Mouse (Mus musculus) right cerebral cortex, postnatal 14 days (tissue): Measurements from ENCODE around the gene Unk.

Source experiments
- DNase-seq: peaks from one replicate; pipeline ENCODE4 v3.0.0; 2022

The Unk gene

DNA sequence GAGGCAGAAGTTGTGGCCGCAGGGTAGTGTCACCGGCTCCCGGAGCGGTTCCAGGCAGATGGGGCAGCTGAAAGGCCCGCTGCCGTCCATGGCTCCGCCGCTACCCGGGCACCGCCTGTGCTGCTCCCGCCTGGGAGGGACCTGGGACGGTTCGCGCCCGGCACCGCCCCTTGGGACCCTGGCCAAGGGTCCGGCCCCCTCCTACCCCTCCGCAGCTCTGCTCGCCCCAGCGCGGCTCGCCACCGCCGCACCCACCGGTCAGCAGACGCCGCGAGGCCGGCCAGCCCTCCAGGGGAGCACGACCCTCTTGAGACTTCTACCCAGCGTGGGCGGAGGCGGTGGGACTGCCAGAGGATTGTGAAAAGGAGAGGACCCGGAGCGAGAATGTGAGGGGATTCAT is 80.0 kb downstream of the Unk start:
- no peak for DNase-seq

DNA sequence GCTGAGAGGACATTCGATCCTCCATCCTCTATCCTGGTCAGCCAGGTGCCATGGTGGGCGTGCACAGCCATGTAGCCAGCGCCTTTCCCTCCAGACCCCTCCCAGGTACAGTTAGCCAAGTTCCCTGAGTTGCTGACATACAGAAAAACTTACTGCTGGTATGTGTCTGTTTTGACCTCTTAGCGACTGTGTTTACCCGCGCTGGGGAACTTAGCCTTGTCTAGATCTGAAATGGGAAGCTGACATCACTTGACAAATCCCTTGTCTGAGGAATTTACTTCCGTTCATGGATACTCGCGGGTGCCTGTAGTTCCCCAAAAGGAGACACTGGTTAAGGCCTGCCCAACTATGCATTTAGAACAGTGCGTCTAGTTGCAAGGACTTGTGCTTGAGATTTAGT is 80.4 kb downstream of the Unk start:
- DNase-seq: no peak
